ENCODE assay signal across 26 mouse cellular contexts in genomic region chr8:103921621-103922020, GRCm38 (mm10).
DNase-seq lines count a peak whose midpoint lies in the region; ATAC-seq lines count a peak whose summit lies in the region.
"Had no signal": no experiment of that assay in that cellular context is flagged by ENCODE, and none has a peak within 500 bp of the region (broad histone marks: within the 10 kb centered on the region; RNA-seq: fewer than 3 reads in every experiment).

No protein-coding gene starts in this region.

- H3K4me2 ChIP-seq in heart, embryonic 12.5 days: no peak overlapping the region
- H3K4me2 ChIP-seq: embryonic facial prominence, embryonic 12.5 days; embryonic facial prominence, embryonic 15.5 days; heart, embryonic 13.5 days; hindbrain, embryonic 14.5 days had no signal

- H3K27ac ChIP-seq in heart, embryonic 12.5 days (ENCODE audit: poor library complexity, severe bottlenecking): no peak overlapping the region
- H3K27ac ChIP-seq: embryonic facial prominence, embryonic 12.5 days; embryonic facial prominence, embryonic 15.5 days; gastrocnemius, adult 2 months; heart, adult 2 months; heart, embryonic 13.5 days; hindbrain, embryonic 14.5 days; hindbrain, postnatal 0 days had no signal

- H3K9me3 ChIP-seq in heart, embryonic 12.5 days (replicated peaks): no peaks in the 10 kb centered on the region
- H3K9me3 ChIP-seq: embryonic facial prominence, embryonic 12.5 days; embryonic facial prominence, embryonic 15.5 days; heart, embryonic 13.5 days had no signal

- 85% methylated on average over 4 of the region's 4 CpGs for WGBS in heart, embryonic 12.5 days

- no peak overlapping the region for H3K4me3 ChIP-seq in heart, embryonic 12.5 days
- H3K4me3 ChIP-seq: embryonic facial prominence, embryonic 12.5 days; embryonic facial prominence, embryonic 15.5 days; gastrocnemius, adult 2 months; heart, adult 2 months; heart, embryonic 13.5 days had no signal

- intact Hi-C loops in heart, postnatal 25 days (cut with DNase I): no loop called here

- no peaks in the 10 kb centered on the region for H3K4me1 ChIP-seq in heart, embryonic 12.5 days (replicated peaks)
- H3K4me1 ChIP-seq: embryonic facial prominence, embryonic 12.5 days; embryonic facial prominence, embryonic 15.5 days; heart, embryonic 13.5 days had no signal

- H3K36me3 ChIP-seq in heart, embryonic 12.5 days: no peaks in the 10 kb centered on the region
- H3K36me3 ChIP-seq: embryonic facial prominence, embryonic 12.5 days; embryonic facial prominence, embryonic 15.5 days; heart, embryonic 13.5 days had no signal

- DNase-seq in heart, adult 11 months: peak; percentile 93
- DNase-seq in heart, adult 9 months (ENCODE audit: low spot score in 2 of 2): peak; percentile 26 to 28
- no peak for DNase-seq in heart, postnatal 25 days (ENCODE audit: low spot score)
- peak; percentile 32 for DNase-seq in NIH3T3 (ENCODE audit: low read depth)
- peak; percentile 29 for DNase-seq in adipocyte (ENCODE audit: low spot score)
- DNase-seq: cerebellum, adult 11 months; cerebellum, adult 2 months; cerebellum, adult 9-11 months; cerebellum, postnatal 25 days; forebrain, postnatal 0 days; gastrocnemius, adult 2 months; gastrocnemius, postnatal 14 days; heart, postnatal 36 days; kidney, adult 18-20 months had no signal

- H3K9ac ChIP-seq in heart, embryonic 12.5 days: no peak overlapping the region
- H3K9ac ChIP-seq: embryonic facial prominence, embryonic 12.5 days; embryonic facial prominence, embryonic 15.5 days; forebrain, postnatal 0 days; heart, embryonic 13.5 days; hindbrain, embryonic 14.5 days had no signal

- H3K27me3 ChIP-seq in heart, embryonic 12.5 days (replicated peaks): no peaks in the 10 kb centered on the region
- H3K27me3 ChIP-seq: embryonic facial prominence, embryonic 12.5 days; embryonic facial prominence, embryonic 15.5 days; heart, embryonic 13.5 days had no signal

- ATAC-seq in heart, embryonic 12.5 days (ENCODE audit: insufficient number of reproducible peaks, low FRiP score): no peak
- ATAC-seq: activated CD4-positive, CD25-positive, alpha-beta regulatory T cell, adult 4 months; CD4-positive, CD25-positive, alpha-beta regulatory T cell, adult 4 months; forebrain, embryonic 14.5 days; forebrain, postnatal 0 days; hindbrain, postnatal 0 days; inflammation-experienced regulatory T-cells, adult 6 months; intestine, embryonic 16.5 days had no signal
